Mouse (Mus musculus): ENCODE data around the gene Tenm2. TPM values are rescaled to one million over a fixed set of nuclear protein-coding genes. Genes with fewer than 3 reads are reported as not detected.

The Tenm2 gene
- polyA plus RNA-seq, 1 experiment from 2014 or later, result not detected

- no peaks in the 10 kb centered on the region for H3K36me3 ChIP-seq (replicated peaks; ENCODE audit: insufficient read depth, low read length)
- H3K27ac ChIP-seq (ENCODE audit: low read depth), result no peak overlapping the region
These were observed 582.0 kb downstream of the Tenm2 start for GRCm38 (mm10) chr11:36653656-36654323.

DNA sequence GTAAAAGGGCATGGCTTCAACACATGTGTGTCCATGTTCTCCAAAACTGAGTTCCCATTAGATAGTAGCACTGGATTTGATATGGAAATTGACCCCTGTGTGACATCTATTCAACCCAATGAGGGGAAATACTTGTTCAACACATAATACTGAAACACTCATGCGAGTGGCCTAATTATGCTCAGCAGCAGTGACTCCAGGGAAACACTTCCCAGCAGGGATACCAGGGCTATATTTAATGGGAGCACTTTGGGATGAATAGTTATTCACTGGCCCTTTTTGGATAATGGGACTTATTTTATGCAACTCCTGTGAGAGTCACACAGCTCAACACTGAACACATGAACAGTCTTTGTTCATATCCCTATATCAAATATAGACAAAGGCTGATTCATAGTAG lies 588.6 kb downstream of the Tenm2 start:
- no peak overlapping the region for H3K4me3 ChIP-seq (ENCODE audit: low read depth, low read length)
- no peak for ATAC-seq
- H3K4me2 ChIP-seq (ENCODE audit: low read depth, low read length), result no peak overlapping the region
- DNase-seq, result no peak
- no peak for TF ChIP-seq EP300 (IDR thresholded peaks at IDR 0.05; ENCODE audit: low read depth)
- no peak for TF ChIP-seq CTCF (IDR thresholded peaks at IDR 0.05; ENCODE audit: low read depth)
- no peak overlapping the region for H3K9ac ChIP-seq (replicated peaks)
- no peak overlapping the region for H3K27ac ChIP-seq (ENCODE audit: low read depth)
- 91% methylated on average over 1 of the region's 1 CpGs for WGBS (ENCODE audit: insufficient replicate concordance)
- no peaks in the 10 kb centered on the region for H3K27me3 ChIP-seq (ENCODE audit: insufficient read depth, low read length)
- H3K36me3 ChIP-seq (replicated peaks; ENCODE audit: insufficient read depth, low read length), result no peaks in the 10 kb centered on the region
- no peaks in the 10 kb centered on the region for H3K9me3 ChIP-seq (ENCODE audit: low read length)
- no peaks in the 10 kb centered on the region for H3K4me1 ChIP-seq (ENCODE audit: insufficient read depth)

More at GRCm38 (mm10) chr11:36653656-36654323, 582.0 kb downstream of the Tenm2 start:
- Histone ChIP-seq H3K27me3 (ENCODE audit: insufficient read depth, low read length) (no peaks in the 10 kb centered on the region), H3K9ac (replicated peaks) (no peak overlapping the region), H3K4me3 (ENCODE audit: low read depth, low read length) (no peak overlapping the region), H3K9me3 (ENCODE audit: low read length) (no peaks in the 10 kb centered on the region), H3K4me2 (ENCODE audit: low read depth, low read length) (no peak overlapping the region), H3K4me1 (ENCODE audit: insufficient read depth) (no peaks in the 10 kb centered on the region)
- no peak for TF ChIP-seq CTCF (IDR thresholded peaks at IDR 0.05; ENCODE audit: low read depth)
- no peak for TF ChIP-seq EP300 (IDR thresholded peaks at IDR 0.05; ENCODE audit: low read depth)
- DNase-seq (no peak), ATAC-seq (no peak)
- 69% methylated on average over 9 of the region's 9 CpGs for WGBS (ENCODE audit: insufficient replicate concordance)

DNA sequence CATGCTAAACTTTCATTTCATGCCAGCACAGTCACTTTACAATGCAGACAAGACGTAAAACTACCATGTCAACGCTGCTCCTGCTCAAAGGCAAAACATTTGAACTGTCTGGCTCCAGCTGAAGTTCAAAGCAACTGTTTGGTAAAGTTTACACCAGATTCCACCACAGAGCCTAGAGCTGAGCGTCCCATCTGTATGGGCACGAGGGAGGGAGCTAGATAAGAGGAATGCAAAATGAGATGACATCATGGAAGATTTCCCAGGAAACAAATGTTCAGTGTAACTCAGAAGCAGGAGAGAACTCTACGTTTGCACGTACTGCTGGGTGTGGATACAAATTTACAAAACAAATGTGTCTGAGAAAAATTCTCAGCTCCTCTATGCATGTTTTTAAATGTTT lies 600.7 kb downstream of the Tenm2 start:
- Histone ChIP-seq H3K9ac (replicated peaks) (no peak overlapping the region), H3K27ac (ENCODE audit: low read depth) (no peak overlapping the region), H3K4me1 (ENCODE audit: insufficient read depth) (no peaks in the 10 kb centered on the region), H3K27me3 (ENCODE audit: insufficient read depth, low read length) (no peaks in the 10 kb centered on the region), H3K4me3 (ENCODE audit: low read depth, low read length) (no peak overlapping the region), H3K9me3 (ENCODE audit: low read length) (no peaks in the 10 kb centered on the region), H3K36me3 (replicated peaks; ENCODE audit: insufficient read depth, low read length) (no peaks in the 10 kb centered on the region), H3K4me2 (ENCODE audit: low read depth, low read length) (no peak overlapping the region)
- TF ChIP-seq CTCF (IDR thresholded peaks at IDR 0.05; ENCODE audit: low read depth) (no peak), EP300 (IDR thresholded peaks at IDR 0.05; ENCODE audit: low read depth) (no peak)
- ATAC-seq (no peak), DNase-seq (no peak)
- 28% methylated on average over 6 of the region's 6 CpGs for WGBS (ENCODE audit: insufficient replicate concordance)

GRCm38 (mm10) chr11:36632201-36632600 lies 603.6 kb downstream of the Tenm2 start:
- ATAC-seq, result peak; percentile 56; the same call in 1 of the 2 replicates
- H3K36me3 ChIP-seq (replicated peaks; ENCODE audit: insufficient read depth, low read length), result no peaks in the 10 kb centered on the region
- H3K9me3 ChIP-seq (ENCODE audit: low read length), result no peaks in the 10 kb centered on the region
- H3K27ac ChIP-seq (ENCODE audit: low read depth), result no peak overlapping the region
- no peak for DNase-seq
- no peak overlapping the region for H3K4me3 ChIP-seq (ENCODE audit: low read depth, low read length)
- H3K4me1 ChIP-seq (ENCODE audit: insufficient read depth), result no peaks in the 10 kb centered on the region
- H3K9ac ChIP-seq (replicated peaks), result no peak overlapping the region
- H3K4me2 ChIP-seq (ENCODE audit: low read depth, low read length), result no peak overlapping the region
- TF ChIP-seq CTCF (IDR thresholded peaks at IDR 0.05; ENCODE audit: low read depth), result no peak
- TF ChIP-seq EP300 (IDR thresholded peaks at IDR 0.05; ENCODE audit: low read depth), result no peak
- no peaks in the 10 kb centered on the region for H3K27me3 ChIP-seq (ENCODE audit: insufficient read depth, low read length)

DNA sequence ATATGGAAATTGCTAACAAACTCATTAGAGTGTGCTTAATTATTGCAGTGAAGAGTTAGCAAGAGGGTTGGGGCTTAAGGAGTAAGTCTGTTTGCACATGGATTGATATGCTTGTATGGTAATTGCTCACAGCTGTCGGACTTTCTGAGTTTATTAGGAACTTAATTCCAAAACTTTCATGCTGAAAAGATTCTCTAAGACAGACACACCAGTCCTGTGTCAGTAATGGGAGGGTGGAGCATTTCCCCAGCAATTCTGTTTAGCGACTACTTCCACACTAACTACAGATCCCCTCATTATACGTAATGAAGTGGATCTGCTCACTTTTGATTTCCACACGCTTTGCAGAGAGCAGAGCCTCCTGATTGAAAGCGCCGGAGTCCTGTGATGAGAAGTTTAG lies 622.0 kb downstream of the Tenm2 start:
- ATAC-seq (no peak), DNase-seq (no peak)
- Histone ChIP-seq H3K36me3 (replicated peaks; ENCODE audit: insufficient read depth, low read length) (no peaks in the 10 kb centered on the region), H3K4me1 (ENCODE audit: insufficient read depth) (no peaks in the 10 kb centered on the region), H3K4me2 (ENCODE audit: low read depth, low read length) (no peak overlapping the region), H3K4me3 (ENCODE audit: low read depth, low read length) (no peak overlapping the region), H3K27me3 (ENCODE audit: insufficient read depth, low read length) (no peaks in the 10 kb centered on the region), H3K9me3 (ENCODE audit: low read length) (no peaks in the 10 kb centered on the region), H3K9ac (replicated peaks) (no peak overlapping the region), H3K27ac (ENCODE audit: low read depth) (no peak overlapping the region)
- TF ChIP-seq EP300 (IDR thresholded peaks at IDR 0.05; ENCODE audit: low read depth), result no peak
- TF ChIP-seq CTCF (IDR thresholded peaks at IDR 0.05; ENCODE audit: low read depth), result no peak
- 76% methylated on average over 6 of the region's 6 CpGs for WGBS (ENCODE audit: insufficient replicate concordance)

GRCm38 (mm10) chr11:36604815-36605382 lies 630.9 kb downstream of the Tenm2 start:
- H3K27me3 ChIP-seq (ENCODE audit: insufficient read depth, low read length), result no peaks in the 10 kb centered on the region
- DNase-seq, result no peak
- H3K4me3 ChIP-seq (ENCODE audit: low read depth, low read length), result no peak overlapping the region
- no peaks in the 10 kb centered on the region for H3K36me3 ChIP-seq (replicated peaks; ENCODE audit: insufficient read depth, low read length)
- no peaks in the 10 kb centered on the region for H3K4me1 ChIP-seq (ENCODE audit: insufficient read depth)
- TF ChIP-seq EP300 (IDR thresholded peaks at IDR 0.05; ENCODE audit: low read depth) (no peak), CTCF (IDR thresholded peaks at IDR 0.05; ENCODE audit: low read depth) (no peak)
- H3K9ac ChIP-seq (replicated peaks), result no peak overlapping the region
- H3K4me2 ChIP-seq (ENCODE audit: low read depth, low read length), result no peak overlapping the region
- ATAC-seq, result no peak
- H3K9me3 ChIP-seq (ENCODE audit: low read length), result no peaks in the 10 kb centered on the region
- no peak overlapping the region for H3K27ac ChIP-seq (ENCODE audit: low read depth)
- WGBS (ENCODE audit: insufficient replicate concordance), result 32% methylated on average over 8 of the region's 8 CpGs
